Mouse (Mus musculus) kidney, adult 9 months (tissue): ENCODE results near the gene Ryk.
"Not testable (repeated sequence)": the region's sequence is repeated elsewhere in the genome, so short reads cannot be mapped to it uniquely, and the experiment has no call there.

Experiments used
- DNase-seq: peaks from one replicate; pipeline ENCODE4 v3.0.0; 2022

Ryk gene

DNA sequence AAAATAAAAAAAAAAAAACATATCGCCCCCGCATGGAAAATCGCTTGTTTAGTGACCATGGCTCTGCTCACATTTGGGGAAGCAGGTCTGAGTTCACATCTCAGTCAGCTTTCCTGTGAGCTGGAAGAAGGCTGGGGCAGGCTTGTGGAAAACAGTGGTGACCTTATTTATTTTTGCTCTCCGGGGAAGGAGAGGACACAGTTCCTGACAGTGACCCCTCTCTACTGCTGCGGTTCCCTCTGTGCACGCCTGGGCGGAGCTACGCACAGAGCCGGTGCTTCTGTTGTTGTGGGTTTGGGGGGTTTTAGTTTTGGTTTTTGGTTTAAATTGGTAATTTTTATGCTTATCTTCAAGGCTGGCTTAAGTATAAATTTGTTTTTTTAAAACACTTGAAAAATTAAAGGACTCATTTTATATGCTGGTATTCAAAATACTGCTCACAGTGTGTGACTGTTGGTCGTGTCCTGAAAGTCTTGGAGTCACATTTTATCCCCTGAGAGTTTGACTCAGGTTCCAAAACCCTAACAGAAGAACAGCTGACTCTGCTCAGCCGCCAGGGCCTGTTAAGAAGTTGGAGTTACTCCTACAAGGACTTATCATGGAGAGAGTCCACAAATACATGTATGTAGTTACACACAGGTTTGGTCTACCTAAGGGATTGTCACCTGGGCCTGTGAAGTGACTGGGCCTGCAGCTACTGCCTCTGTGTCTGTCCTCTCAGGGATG, 73.0 kb downstream of the Ryk start:
- no peak for DNase-seq

DNA sequence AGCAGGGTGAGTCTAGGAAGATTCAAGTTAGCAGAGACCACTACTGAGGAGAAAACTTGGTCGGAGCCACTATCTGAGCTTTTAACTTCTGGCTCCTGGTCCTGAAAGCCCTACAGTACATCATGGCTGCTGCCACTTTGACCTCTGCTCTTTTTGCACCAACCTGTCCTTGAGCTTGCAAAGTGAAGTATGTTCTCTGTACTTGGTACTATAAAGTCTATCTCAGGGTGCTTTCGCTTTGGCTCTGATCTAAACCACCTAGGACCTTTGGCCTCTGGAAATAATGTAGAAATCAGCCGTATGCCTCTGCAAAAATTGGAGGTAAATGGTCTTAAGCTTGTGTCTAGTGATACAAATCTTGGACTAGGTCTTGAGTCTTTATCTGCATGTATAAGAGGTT, 76.8 kb downstream of the Ryk start:
- no peak for DNase-seq

DNA sequence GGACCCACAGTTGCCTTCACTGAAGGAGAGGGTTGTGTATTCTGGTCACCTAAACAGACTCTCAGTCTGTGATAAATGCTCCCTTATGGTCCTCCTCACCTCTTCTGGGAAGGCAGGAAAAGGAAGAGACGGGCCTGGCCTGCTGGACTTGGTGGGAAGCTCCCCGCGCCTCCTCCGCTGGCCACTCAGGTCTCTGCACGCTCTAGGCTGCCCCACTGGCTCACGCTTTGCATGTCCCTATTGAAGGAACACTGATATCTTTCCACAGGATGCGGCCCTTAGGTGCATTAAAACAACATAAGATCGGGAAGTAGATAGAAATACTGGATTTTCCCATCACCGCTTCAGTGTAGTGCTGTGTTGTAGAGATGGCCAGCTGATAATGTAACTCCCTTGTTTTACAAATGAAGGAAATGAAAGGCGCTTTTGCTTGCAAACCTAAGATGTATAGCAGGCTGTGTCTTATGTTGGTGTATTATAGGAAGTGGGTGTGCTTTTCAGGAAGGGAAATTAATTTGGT, 77.9 kb downstream of the Ryk start:
- DNase-seq: no peak

DNA sequence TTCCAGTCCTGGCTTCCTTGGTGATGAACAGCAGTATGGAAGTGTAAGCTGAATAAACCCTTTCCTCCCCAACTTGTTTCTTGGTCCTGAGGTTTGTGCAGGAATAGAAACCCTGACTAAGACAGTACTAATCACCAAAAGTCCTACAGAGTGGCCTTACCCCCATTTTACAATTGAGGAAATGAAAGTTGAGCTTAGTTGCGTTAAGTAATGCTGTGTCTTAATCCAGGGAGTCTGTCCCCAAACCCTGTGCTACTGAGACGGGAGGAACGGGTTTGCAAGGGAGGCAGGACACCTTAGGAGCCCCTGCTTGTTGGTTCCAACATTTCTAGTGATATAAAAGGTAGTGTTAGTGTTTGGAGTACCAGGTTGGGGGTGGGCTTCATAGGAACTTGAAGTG, 78.9 kb downstream of the Ryk start:
- DNase-seq: not testable (repeated sequence)

DNA sequence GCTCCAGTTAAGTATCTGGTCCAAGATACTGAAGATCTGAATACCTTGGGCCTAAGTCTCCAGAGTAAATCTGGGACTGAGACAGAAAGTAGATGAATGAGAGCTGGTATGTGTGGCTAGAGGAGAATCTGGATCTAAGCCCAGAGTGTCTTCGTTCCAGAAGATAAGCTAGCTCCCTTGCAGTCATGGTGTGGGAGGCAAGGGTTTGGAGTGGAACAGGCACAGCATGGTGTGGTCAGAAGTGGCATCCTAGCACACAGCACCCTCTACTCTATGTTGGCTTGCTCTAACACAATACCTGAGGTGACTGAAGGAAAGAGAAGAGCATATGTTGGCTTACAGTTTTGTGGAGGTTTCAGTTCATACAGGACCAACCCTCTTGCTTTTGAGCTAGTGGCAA, 79.9 kb downstream of the Ryk start:
- no peak for DNase-seq

DNA sequence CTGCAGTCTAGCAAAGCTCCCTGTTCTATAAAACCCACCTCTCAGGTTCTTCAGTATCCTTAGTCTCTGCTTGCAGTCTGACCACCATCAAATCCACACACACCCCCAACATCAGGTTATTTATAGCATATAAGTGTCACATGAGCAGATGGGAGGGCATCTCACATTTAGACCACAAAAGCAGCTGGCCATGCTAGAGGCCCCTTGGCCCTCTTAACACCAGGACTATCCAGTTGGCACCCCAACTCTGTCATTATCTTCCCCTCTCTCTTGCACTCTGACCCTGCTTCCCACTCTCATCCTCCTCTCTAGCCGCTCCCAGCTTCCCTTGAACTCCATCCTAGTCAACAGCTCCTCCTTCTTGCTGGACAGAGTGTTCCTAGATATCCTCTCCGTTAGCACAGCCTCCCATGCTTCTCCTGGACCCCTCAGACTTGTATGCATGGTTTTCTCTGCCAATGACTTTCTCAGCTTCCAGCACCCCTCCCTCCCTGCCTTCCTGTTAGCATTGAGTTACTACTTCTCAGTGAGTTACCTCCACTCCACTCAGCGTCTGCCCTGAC, 80.7 kb downstream of the Ryk start:
- no peak for DNase-seq

DNA sequence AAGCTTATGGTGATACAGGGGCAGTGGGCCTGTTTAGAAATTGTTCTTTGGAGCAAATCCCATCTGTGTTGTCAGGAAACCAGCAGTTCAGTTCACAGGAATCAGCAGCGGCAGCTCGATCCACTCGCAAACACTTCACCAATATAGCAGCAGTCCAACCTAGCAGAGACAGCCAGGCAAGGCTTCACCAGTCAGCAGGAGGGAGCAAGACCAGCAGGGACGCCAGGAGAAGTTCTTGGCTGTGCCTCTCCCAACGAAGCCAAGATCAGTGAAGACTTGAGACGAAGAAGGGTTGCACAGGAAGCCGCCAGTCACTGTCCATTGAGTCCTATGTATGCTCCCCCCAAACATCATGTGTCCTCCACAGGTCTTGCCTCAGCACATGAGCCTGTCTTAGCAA, 81.4 kb downstream of the Ryk start:
- DNase-seq: no peak

DNA sequence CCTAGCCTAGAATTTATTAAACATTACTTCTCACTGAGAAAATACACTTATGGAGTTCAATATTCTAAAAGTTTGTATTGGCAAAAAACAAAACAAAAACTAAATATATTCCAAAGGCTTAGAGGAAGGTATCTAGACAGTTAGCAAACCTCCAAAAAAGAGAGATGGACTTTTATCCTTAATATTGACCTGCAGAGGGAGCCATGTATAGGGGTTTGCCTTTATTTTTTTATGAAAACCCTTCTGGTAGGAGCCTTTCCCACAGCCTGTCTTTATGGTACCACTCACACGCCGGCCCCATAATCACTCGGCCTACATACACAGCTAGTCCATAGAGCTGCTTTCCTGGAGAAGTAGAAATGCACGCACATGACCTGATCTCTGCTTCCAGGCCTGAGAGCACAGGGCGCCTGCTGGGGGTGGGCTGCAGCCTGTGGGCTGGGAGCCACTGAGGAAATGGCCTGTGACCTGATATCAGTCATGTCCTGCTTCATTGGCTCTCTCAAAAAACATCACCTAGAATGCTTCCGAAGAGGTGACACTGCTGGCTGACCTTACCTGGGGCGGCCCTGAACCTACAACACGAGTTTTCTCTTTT, 82.9 kb downstream of the Ryk start:
- peak; percentile 26 for DNase-seq

DNA sequence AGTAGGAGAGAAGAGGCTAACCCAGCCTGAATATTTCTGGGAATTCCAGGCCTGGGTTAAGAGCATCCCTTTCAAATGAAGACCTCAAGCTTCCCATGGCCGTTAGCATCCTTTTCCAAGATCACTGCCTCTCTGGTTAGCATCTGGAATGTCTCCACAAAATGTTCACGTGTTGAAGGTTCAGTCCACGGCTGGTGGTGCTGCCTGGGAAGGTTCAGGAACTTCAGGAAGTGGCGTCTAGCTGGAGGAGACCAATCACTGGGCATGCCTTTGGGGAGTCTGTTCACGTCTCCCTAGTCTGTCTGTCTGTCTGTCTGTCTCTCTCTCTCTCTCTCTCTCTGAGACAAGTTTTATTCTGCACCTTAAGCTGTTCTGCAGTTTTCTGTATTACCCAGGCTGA, 84.8 kb downstream of the Ryk start:
- no peak for DNase-seq

DNA sequence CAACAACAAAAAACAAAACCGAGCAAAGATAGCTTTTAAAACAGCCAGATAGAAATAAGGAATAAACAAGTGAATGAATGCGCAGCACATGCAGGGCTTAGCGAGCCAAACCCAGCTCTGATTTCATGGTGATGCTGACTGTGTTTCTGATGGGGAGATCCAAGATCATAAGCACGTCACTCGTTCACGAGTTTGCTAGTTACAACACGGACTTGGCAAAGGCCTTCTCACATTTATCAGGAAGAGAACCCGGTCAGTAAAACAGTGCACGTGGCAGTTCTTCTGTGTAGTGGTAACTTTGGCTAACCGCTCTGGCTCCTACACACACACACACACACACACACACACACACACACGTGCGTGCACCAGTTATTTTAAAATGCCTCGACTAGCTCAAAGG, 87.1 kb downstream of the Ryk start:
- no peak for DNase-seq

DNA sequence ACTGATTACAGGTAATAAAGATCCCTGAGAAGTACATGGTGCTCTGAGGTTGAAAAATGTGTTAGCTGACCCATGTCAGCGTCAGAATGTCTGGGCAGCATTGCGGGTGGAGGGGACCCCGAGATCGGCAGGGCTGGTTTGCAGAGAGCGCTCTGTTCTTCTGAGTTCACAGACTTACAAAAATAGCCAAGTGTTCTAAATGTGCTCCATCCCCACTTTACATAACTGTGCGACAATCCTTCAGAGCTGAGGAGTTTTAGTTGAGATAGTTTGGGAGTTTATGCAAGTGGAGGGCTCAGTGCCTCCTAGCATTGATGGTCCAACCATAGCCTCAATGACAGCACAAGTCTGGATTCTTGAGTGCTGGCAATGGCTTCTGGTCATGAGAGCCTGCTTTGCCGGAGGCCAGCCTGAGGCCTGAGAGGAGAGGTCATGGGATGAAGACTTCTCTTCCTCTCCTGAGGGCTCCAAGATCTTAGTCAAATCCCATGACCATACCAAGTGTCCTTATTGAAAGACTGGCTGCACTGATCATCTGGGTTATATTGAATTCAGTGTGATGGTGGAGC, 88.2 kb downstream of the Ryk start:
- no peak for DNase-seq

DNA sequence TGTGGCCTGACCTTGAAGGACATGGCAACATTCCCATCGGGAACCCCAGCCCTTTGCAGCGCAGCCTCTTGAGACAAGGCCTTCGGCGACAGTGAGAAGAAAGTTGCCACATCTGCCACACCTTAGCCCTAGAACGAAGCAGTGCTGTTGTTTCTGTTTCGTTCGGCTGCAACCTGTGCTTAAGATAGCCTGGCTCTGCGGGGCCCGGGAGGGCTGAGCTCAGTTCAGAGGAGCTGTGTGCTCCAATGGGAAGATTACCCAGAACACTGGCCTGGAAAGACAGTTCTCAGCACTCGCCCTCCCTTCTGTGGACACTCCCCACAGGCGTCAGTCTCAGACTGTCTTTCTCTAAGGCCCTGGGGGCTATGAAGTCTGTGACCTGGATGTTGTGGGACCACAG, 89.1 kb downstream of the Ryk start:
- no peak for DNase-seq

DNA sequence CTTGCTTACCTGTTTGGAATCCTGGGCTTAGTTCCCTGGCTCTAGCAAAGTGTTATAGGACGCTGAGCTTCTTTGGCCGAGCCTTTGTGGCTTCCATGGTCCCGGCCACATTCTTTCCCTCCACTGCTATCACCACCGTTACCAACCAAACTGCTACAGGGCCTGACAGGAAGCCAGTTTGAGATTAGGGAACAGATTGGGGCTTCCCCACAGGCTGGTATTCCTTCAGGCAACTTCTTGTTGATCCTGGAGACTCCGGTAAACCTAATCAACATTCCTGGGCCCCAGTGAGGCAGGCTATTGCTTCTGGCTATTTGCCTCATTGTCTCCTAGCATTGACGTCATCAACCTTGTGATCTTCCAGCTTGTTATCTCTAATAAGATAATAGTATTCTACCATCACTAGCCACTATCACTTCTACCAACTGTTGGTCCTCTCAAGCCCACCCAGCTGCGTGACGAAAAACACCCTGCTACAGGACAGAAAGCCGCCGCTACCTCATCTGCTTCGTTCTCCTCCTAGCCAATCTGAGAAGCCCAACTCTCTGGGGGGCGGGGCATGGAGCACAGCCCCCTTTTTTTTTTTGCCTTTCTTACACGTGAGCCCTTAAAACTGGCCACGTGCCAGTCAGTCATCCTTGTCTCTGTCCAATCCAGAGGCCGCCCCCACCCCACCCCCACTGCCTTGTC, 90.1 kb downstream of the Ryk start:
- no peak for DNase-seq

DNA sequence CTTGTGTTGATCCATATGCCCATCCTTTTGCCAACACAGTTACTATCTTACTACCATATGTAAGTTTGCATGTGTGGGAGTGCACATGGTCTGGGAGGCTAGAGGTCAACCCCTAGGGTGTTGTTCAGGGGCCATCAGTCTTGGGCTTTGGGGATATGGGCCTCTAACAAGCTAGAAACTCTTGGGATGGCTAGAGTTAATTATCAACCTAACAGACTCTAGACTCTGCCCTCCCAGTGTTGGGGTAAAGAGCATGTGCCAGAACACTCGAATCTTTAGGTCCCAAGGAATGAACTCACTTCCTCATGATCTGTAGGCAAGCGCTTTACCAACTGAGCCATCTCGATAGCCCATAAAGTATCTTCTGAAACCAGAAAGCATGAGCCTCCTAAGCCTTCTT, 91.4 kb downstream of the Ryk start:
- peak; percentile 72 for DNase-seq

DNA sequence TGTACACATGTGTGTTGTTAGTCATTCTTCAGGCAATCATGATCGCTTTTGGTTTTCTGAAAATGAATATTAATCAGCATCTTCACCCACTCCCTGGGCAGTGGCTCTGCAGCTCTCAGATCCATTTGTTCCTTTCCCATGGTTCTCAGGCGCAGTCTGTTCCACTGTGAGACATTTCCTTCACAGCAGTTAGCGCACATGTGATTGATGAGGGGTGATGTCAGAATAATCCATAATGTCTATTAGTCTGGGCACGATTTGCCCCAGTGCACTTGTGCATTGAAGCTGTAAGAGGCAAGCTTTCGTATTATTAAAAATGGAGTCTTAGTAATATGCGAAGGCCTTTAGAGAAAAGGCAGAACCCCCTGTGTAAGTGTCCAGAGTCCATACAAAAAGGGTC, 95.1 kb downstream of the Ryk start:
- DNase-seq: no peak

DNA sequence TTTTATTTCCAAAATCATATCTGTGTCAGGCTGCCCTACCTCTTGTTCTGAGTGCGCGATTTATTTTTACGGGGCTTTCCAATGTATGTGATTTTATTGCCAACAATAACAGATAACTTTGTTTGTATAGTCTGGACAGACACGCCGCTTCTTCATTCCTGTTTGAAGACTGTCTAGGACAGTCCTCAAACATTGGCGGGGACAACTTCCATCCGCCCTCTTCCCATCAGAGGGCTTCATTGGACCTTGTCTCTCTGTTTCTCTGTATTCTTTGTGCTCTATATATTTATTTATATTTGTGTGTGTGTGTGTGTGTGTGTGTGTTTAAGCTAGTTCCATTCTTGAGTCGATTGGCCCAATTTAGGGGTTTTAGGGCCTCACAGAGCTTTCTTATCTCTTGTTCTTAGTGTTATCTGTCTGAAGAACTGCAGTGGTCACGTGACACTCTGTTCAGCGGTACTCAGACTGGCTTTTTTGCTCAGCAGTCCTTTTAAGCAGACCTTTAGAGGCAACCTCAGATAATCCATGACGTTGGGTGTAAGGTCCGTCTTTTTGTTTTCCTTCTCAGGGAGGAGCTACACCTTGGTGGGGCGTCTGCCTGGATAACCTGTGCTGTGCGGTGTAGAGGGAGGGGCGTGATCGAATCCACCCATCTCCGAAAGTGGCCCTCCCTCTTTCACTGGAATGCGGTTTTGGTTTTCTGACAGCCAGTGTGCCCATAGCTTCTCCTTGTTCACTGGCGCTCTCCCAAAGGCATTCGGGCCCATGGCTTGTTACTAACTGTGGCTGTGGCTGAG, 99.4 kb downstream of the Ryk start:
- peak; percentile 11 for DNase-seq

DNA sequence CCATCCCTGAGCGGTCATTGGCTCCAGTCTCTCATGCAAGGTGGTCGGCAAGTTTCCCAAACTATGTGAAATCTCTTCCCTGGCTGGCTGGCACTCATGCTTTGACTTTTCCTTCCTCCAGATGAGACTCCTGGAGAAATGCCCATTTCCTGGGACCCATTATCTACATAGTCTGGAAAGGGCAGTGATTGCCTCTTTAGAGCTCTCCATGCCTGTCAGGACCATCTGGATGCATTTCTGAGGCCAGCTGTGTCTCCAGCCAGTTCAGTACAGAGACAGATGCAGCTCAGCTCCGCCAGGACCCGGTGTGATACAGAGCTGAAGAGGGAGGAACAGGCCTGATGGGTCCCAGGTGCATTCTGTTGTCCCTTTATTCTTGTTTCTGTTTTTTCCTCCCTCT, 107.5 kb downstream of the Ryk start:
- DNase-seq: no peak

DNA sequence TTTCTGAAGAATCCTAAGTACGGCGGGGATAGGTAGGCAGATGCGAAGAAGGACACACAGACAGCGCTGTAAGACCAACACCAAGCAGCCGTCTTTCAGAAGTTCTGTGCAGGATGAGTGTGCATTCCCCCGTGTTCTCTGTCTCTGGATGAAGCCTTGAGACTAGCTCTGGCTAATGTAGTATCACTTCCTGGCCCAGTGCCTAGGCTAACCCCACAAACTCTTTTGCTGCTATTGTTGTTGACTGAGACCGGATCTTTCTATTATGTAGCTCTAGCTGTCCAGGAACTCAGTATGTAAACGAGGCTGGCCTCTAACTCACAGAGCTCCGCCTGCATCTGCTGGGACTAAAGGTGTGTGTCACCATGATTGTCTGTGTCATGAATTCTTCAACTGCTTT, 110.2 kb downstream of the Ryk start:
- no peak for DNase-seq

DNA sequence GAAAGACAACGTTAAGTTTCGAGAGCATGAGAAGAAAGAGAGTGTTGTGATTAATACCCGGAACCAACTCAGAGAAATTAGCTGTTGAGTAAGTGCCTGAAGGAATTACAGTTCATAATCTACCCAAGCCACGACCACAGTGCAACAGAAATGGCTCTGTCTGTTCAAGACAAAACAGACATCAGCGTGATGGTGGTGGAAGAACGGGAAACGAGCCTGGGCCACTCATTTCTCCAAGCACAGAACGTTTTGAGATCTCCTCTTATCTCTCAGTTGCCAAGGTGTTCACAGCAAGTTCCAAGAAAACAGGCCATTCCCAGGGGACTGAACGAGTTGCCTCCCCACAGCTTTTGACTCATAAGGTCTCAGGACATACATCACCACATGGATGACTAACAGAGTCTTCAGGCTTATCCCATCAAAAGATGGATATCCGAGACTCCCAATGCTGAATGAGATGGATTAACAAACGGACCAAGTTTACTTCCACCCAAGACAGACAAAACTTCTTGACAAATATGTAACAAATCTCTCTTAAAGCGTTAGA, 111.8 kb downstream of the Ryk start:
- DNase-seq: no peak

DNA sequence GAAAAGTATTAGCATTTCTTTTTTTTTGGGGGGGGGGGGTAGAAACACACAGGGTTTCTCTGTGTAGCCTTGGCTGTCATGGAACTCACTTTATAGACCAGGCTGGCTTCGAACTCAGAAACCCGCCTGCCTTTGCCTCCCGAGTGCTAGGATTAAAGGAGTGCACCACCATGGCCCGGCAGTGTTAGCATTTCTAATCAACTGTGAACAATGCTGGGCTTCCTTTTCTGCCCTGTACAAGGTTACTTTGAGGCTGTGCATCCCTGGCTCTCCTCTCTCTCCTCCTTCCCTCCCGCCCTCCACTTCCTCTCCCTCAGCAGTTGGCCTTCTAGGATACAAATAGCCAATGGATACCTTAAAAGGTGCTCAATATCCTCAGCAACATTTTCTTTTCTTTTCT, 114.0 kb downstream of the Ryk start:
- DNase-seq: no peak

DNA sequence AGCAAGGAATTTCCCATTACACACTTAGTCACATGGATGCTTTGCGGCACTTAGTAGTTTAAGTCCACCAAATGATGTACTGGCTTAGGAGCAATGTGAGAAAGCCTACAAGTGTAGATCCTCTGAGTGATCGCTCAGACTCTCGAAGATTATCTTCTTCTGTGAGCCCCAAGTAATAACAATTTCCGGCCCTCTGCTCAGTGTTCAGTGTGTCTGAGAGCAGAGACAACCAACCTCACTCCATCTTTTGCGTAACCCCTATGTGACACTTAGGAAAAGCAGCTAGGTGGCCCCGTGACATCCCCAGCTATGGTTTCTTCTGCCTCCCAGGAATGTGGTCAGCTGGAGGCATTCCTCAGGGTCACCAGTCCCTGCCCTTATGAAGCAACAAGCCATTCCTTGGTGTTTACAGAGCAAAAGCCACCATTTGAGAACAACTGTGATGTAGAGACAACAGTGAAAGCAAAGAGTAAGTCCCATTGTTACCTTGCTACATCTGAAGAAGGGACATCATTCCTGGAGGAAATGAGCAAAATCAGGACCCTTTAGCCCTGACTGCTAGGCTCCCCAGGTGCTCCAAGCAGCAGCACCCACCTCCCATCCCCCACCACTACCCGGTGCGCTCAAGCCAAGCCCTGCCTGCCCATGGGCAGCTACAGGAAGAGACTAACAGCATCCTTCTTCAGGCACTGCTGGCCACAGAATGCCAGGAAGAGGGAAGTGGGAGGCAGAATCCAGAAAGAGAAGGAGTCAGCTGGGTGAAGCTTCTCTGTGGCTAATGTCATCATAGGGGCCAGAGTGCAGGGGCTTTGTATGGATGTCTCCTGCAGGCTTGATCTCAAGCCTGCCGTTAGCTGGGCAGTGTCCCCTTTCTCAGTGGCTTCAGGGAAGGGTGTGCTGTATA, 116.6 kb downstream of the Ryk start:
- no peak for DNase-seq
